Mouse (Mus musculus) kidney, embryonic 16.5 days (tissue): ENCODE results near the gene Prps2. TPM values are rescaled to one million over a fixed set of nuclear protein-coding genes. Genes with fewer than 3 reads are reported as not detected.
"Not testable (repeated sequence)": the region's sequence is repeated elsewhere in the genome, so short reads cannot be mapped to it uniquely, and the experiment has no call there.

Experiments
- ATAC-seq: fragments of 200-750 bp; cut with Nextera tagmentation; 2 replicates; pipeline ENCODE4 v1.8.0; 2017; ENCODE audit warnings: moderate TSS enrichment; ENCODE audit not compliant: low FRiP score, low TSS enrichment
- H3K27ac ChIP-seq: fragments of 300-500 bp; sonication (generic); 2 replicates; pipeline ENCODE4 v1.5.1; 2014; ENCODE audit warnings: low read length
- H3K27me3 ChIP-seq: fragments of 300-500 bp; sonication (generic); 2 replicates; pipeline ENCODE4 v1.6.1; 2014; ENCODE audit warnings: low read length, control low read depth, mixed read lengths; ENCODE audit not compliant: insufficient read depth
- H3K36me3 ChIP-seq: fragments of 300-500 bp; sonication (generic); 2 replicates; pipeline ENCODE4 v1.6.1; 2014; ENCODE audit warnings: low read length, control low read depth, mixed read lengths; ENCODE audit not compliant: insufficient read depth
- H3K4me1 ChIP-seq: fragments of 300-500 bp; sonication (generic); 2 replicates; pipeline ENCODE4 v1.6.1; 2014; ENCODE audit warnings: low read length, control low read depth, mixed read lengths; ENCODE audit not compliant: insufficient read depth
- H3K4me2 ChIP-seq: fragments of 300-500 bp; sonication (generic); replicated peaks from 2 replicates; pipeline ENCODE4 v1.6.1; 2014; ENCODE audit warnings: low read depth, low read length
- H3K4me3 ChIP-seq: fragments of 300-500 bp; sonication (generic); 2 replicates; pipeline ENCODE4 v1.5.1; 2014; ENCODE audit warnings: mild to moderate bottlenecking, low read length
- H3K9ac ChIP-seq: fragments of 300-500 bp; sonication (generic); replicated peaks from 2 replicates; pipeline ENCODE4 v1.6.1; 2014; ENCODE audit warnings: low read length
- H3K9me3 ChIP-seq: fragments of 300-500 bp; sonication (generic); 2 replicates; pipeline ENCODE4 v1.6.1; 2016; ENCODE audit warnings: low read length, control low read depth
- WGBS: fragments of 180-500 bp; shearing (Covaris S2); extraction: QIAGEN DNeasy Blood & Tissue Kit; methylation state at CpG from one replicate; pipeline ENCODE4 v1.1.7; 2014; 5-methylcytosine and 5-hydroxymethylcytosine counted together
- polyA plus RNA-seq: library from polyadenylated mRNA; unstranded; fragments of >200 nt; fragmentation: Nextera tagmentation; extraction: Ambion mirVana; gene quantifications from 2 replicates; pipeline ENCODE4 v1.2.1, GENCODE M21; 2015

Gene Prps2
- polyA plus RNA-seq, 1 experiment from 2014 or later: 33.4 TPM

GRCm38 (mm10) chrX:167330399-167330798, 52.1 kb downstream of the Prps2 start, which contains the start of gene Tlr7:
Tlr7 (minus strand) TSS chrX:167330558.
- Histone ChIP-seq H3K36me3 (no peaks in the 10 kb centered on the region), H3K27ac (no peak within 1 kb of the TSS), H3K9me3 (no peaks in the 10 kb centered on the region), H3K27me3 (peaks cover 15% of the 10 kb centered on the region), H3K4me3 (no peak within 1 kb of the TSS), H3K4me1 (0 out of 2 replicates have a peak, but pooled peaks cover 6% of the 10 kb centered on the region), H3K9ac (no peak within 1 kb of the TSS), H3K4me2 (no peak within 1 kb of the TSS)
- WGBS: 82% methylated on average over 6 of the region's 6 CpGs
- no peak for ATAC-seq

GRCm38 (mm10) chrX:167329620-167330019, 52.9 kb downstream of the Prps2 start:
- no peak overlapping the region for H3K4me3 ChIP-seq
- WGBS: 93% methylated on average over 1 of the region's 1 CpGs
- no peak for ATAC-seq

GRCm38 (mm10) chrX:167329098-167329497, 53.5 kb downstream of the Prps2 start:
- H3K9ac ChIP-seq: no peak overlapping the region
- H3K36me3 ChIP-seq: no peaks in the 10 kb centered on the region
- H3K27me3 ChIP-seq: peaks cover 15% of the 10 kb centered on the region
- 0 out of 2 replicates have a peak, but pooled peaks cover 6% of the 10 kb centered on the region for H3K4me1 ChIP-seq
- no peaks in the 10 kb centered on the region for H3K9me3 ChIP-seq
- no peak for ATAC-seq
- H3K4me3 ChIP-seq: no peak overlapping the region
- H3K27ac ChIP-seq: no peak overlapping the region
- H3K4me2 ChIP-seq: no peak overlapping the region
- WGBS: 94% methylated on average over 1 of the region's 1 CpGs

More at GRCm38 (mm10) chrX:167329620-167330019, 52.9 kb downstream of the Prps2 start:
- Histone ChIP-seq H3K27ac (no peak overlapping the region), H3K4me1 (0 out of 2 replicates have a peak, but pooled peaks cover 6% of the 10 kb centered on the region), H3K9me3 (no peaks in the 10 kb centered on the region), H3K27me3 (peaks cover 15% of the 10 kb centered on the region), H3K4me2 (no peak overlapping the region), H3K9ac (no peak overlapping the region), H3K36me3 (no peaks in the 10 kb centered on the region)

- H3K4me1 ChIP-seq: 0 out of 2 replicates have a peak, but pooled peaks cover 6% of the 10 kb centered on the region
- no peaks in the 10 kb centered on the region for H3K9me3 ChIP-seq
- no peak overlapping the region for H3K27ac ChIP-seq
- no peaks in the 10 kb centered on the region for H3K36me3 ChIP-seq
- WGBS: 89% methylated on average over 3 of the region's 3 CpGs
- H3K4me3 ChIP-seq: no peak overlapping the region
- no peak overlapping the region for H3K9ac ChIP-seq
- ATAC-seq: no peak
- H3K4me2 ChIP-seq: no peak overlapping the region
- H3K27me3 ChIP-seq: peaks cover 18% of the 10 kb centered on the region
These were observed 54.0 kb downstream of the Prps2 start for GRCm38 (mm10) chrX:167328519-167328918.

GRCm38 (mm10) chrX:167323742-167324141, 58.8 kb downstream of the Prps2 start:
- 56% methylated on average over 1 of the region's 1 CpGs for WGBS

GRCm38 (mm10) chrX:167321233-167321806, 61.2 kb downstream of the Prps2 start:
- no peak for ATAC-seq
- H3K27ac ChIP-seq: no peak overlapping the region
- H3K4me3 ChIP-seq: no peak overlapping the region
- H3K4me2 ChIP-seq: no peak overlapping the region
- H3K9me3 ChIP-seq: no peaks in the 10 kb centered on the region
- H3K27me3 ChIP-seq: peaks cover 18% of the 10 kb centered on the region
- no peak overlapping the region for H3K9ac ChIP-seq
- H3K4me1 ChIP-seq: no peaks in the 10 kb centered on the region
- WGBS: 66% methylated on average over 4 of the region's 4 CpGs
- no peaks in the 10 kb centered on the region for H3K36me3 ChIP-seq

More at GRCm38 (mm10) chrX:167323742-167324141, 58.8 kb downstream of the Prps2 start:
- H3K4me3 ChIP-seq: no peak overlapping the region
- no peaks in the 10 kb centered on the region for H3K4me1 ChIP-seq
- H3K27me3 ChIP-seq: peaks cover 17% of the 10 kb centered on the region
- H3K4me2 ChIP-seq: no peak overlapping the region
- no peaks in the 10 kb centered on the region for H3K36me3 ChIP-seq
- ATAC-seq: no peak
- no peak overlapping the region for H3K27ac ChIP-seq
- H3K9me3 ChIP-seq: no peaks in the 10 kb centered on the region
- H3K9ac ChIP-seq: no peak overlapping the region

- Histone ChIP-seq H3K4me1 (no peaks in the 10 kb centered on the region), H3K27ac (no peak overlapping the region), H3K4me2 (no peak overlapping the region), H3K9ac (no peak overlapping the region), H3K36me3 (no peaks in the 10 kb centered on the region), H3K4me3 (no peak overlapping the region), H3K27me3 (peaks cover 13% of the 10 kb centered on the region), H3K9me3 (no peaks in the 10 kb centered on the region)
- 68% methylated on average over 4 of the region's 4 CpGs for WGBS
- no peak for ATAC-seq
These were observed 63.6 kb downstream of the Prps2 start for GRCm38 (mm10) chrX:167318819-167319396.

GRCm38 (mm10) chrX:167315766-167316165, 66.8 kb downstream of the Prps2 start:
- no peak for ATAC-seq
- no peaks in the 10 kb centered on the region for H3K4me1 ChIP-seq
- H3K36me3 ChIP-seq: no peaks in the 10 kb centered on the region
- peaks cover 14% of the 10 kb centered on the region; the same call in 1 of the 2 replicates for H3K27me3 ChIP-seq
- H3K9me3 ChIP-seq: no peaks in the 10 kb centered on the region
- no peak overlapping the region for H3K9ac ChIP-seq
- no peak overlapping the region for H3K27ac ChIP-seq
- 42% methylated on average over 5 of the region's 5 CpGs for WGBS
- H3K4me3 ChIP-seq: no peak overlapping the region
- no peak overlapping the region for H3K4me2 ChIP-seq

- no peaks in the 10 kb centered on the region for H3K36me3 ChIP-seq
- no peak overlapping the region for H3K4me2 ChIP-seq
- H3K9me3 ChIP-seq: no peaks in the 10 kb centered on the region
- H3K4me1 ChIP-seq: no peaks in the 10 kb centered on the region
- H3K4me3 ChIP-seq: no peak overlapping the region
- WGBS: 58% methylated on average over 4 of the region's 4 CpGs
- H3K27me3 ChIP-seq: peaks cover 14% of the 10 kb centered on the region; the same call in 1 of the 2 replicates
- ATAC-seq: no peak
- H3K27ac ChIP-seq: no peak overlapping the region
- no peak overlapping the region for H3K9ac ChIP-seq
These were observed 67.3 kb downstream of the Prps2 start for GRCm38 (mm10) chrX:167315093-167315726.

GRCm38 (mm10) chrX:167302061-167302460, 80.5 kb downstream of the Prps2 start:
- WGBS: no CpG with 5 or more reads among the region's 1 CpGs
- not testable (repeated sequence) for ATAC-seq

More at GRCm38 (mm10) chrX:167302061-167302460, 80.5 kb downstream of the Prps2 start:
- not testable (repeated sequence) for H3K36me3 ChIP-seq, H3K4me2 ChIP-seq, H3K27me3 ChIP-seq, H3K9ac ChIP-seq, H3K27ac ChIP-seq, H3K4me1 ChIP-seq, H3K4me3 ChIP-seq, H3K9me3 ChIP-seq
